Mouse (Mus musculus): ENCODE measurements at regions not wholly inside any gene's neighbourhood (a gene's known extent, or its start where the extent isn't known, plus 50 kb on each side); places are given as distances from the start of the nearest gene placed in this dataset.

DNA sequence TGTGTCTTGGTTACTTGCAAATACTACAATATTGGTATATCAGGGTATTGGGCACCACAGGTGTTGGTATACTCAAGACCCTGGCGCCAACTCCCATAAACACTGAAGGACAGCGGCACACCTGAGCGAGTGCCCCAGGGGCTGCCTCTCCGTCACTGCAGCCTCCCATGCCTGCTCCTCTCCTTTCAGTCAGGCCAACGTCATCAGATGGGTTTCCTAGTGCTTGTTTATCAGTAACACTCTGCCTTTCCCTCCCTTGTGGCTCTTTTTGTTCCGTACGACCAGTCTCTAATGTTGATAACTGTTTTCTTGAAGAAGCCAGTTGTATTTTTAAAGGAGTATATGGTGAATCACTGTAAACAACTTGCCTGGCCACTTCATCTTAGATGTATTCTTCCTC lies 129.4 kb downstream of the Pdgfra start:
- H3K4me2 ChIP-seq (replicated peaks): no peak overlapping the region
- H3K4me3 ChIP-seq (replicated peaks): no peak overlapping the region
- no peak overlapping the region for H3K27ac ChIP-seq
- no peak overlapping the region for H3K9ac ChIP-seq (replicated peaks)
- peaks cover 5% of the 10 kb centered on the region for H3K4me1 ChIP-seq (replicated peaks)
- 91% methylated on average over 7 of the region's 7 CpGs for WGBS
- H3K36me3 ChIP-seq: no peaks in the 10 kb centered on the region
- H3K27me3 ChIP-seq: no peaks in the 10 kb centered on the region
- no peaks in the 10 kb centered on the region for H3K9me3 ChIP-seq
- no peak for ATAC-seq

GRCm38 (mm10) chr5:75282617-75283016 lies 130.5 kb downstream of the Pdgfra start:
- H3K36me3 ChIP-seq: no peaks in the 10 kb centered on the region
- no peak overlapping the region for H3K4me3 ChIP-seq (replicated peaks)
- ATAC-seq: no peak
- no peak overlapping the region for H3K4me2 ChIP-seq (replicated peaks)
- no peak overlapping the region for H3K9ac ChIP-seq (replicated peaks)
- no peaks in the 10 kb centered on the region for H3K9me3 ChIP-seq
- WGBS: 77% methylated on average over 4 of the region's 4 CpGs
- H3K27me3 ChIP-seq: no peaks in the 10 kb centered on the region
- no peak overlapping the region for H3K27ac ChIP-seq
- peaks cover 5% of the 10 kb centered on the region for H3K4me1 ChIP-seq (replicated peaks)

GRCm38 (mm10) chr5:75283841-75284240 lies 131.7 kb downstream of the Pdgfra start:
- H3K36me3 ChIP-seq: no peaks in the 10 kb centered on the region
- no peak overlapping the region for H3K4me2 ChIP-seq (replicated peaks)
- H3K9ac ChIP-seq (replicated peaks): no peak overlapping the region
- H3K4me3 ChIP-seq (replicated peaks): no peak overlapping the region
- H3K4me1 ChIP-seq (replicated peaks): peaks cover 5% of the 10 kb centered on the region
- 83% methylated on average over 5 of the region's 5 CpGs for WGBS
- no peak overlapping the region for H3K27ac ChIP-seq
- no peaks in the 10 kb centered on the region for H3K9me3 ChIP-seq
- no peak for ATAC-seq
- no peaks in the 10 kb centered on the region for H3K27me3 ChIP-seq

- H3K4me3 ChIP-seq (replicated peaks): no peak overlapping the region
- 66% methylated on average over 10 of the region's 10 CpGs for WGBS
- H3K27ac ChIP-seq: no peak overlapping the region
- H3K9me3 ChIP-seq: no peaks in the 10 kb centered on the region
- peaks cover 5% of the 10 kb centered on the region for H3K4me1 ChIP-seq (replicated peaks)
- H3K27me3 ChIP-seq: no peaks in the 10 kb centered on the region
- no peak for ATAC-seq
- H3K4me2 ChIP-seq (replicated peaks): no peak overlapping the region
- H3K9ac ChIP-seq (replicated peaks): no peak overlapping the region
- no peaks in the 10 kb centered on the region for H3K36me3 ChIP-seq
These were observed 133.9 kb downstream of the Pdgfra start for GRCm38 (mm10) chr5:75285950-75286349.

DNA sequence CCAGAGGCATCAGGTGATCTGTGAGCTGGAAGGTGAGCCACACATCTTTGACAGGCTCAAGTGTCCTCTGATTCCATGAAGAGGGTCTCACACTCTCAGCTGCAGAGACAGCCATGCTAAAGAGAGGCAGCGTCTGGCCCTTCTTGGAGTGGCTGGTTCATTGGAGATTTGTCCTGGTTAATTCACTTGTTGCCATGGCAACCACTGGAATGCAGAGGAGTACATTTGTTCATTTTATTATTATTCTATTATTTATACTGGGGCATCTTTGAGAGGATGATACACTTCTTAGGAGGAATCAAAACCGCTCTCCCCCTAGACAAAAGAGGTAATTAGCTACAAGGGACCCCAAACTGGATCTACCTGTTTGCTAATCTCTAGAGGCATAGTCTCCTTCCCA lies 143.6 kb downstream of the Pdgfra start:
- Histone ChIP-seq H3K4me1 (replicated peaks) (peaks cover 5% of the 10 kb centered on the region), H3K4me2 (replicated peaks) (no peak overlapping the region), H3K9me3 (no peaks in the 10 kb centered on the region), H3K36me3 (no peaks in the 10 kb centered on the region), H3K27me3 (no peaks in the 10 kb centered on the region), H3K9ac (replicated peaks) (no peak overlapping the region), H3K4me3 (replicated peaks) (no peak overlapping the region), H3K27ac (no peak overlapping the region)
- WGBS: 45% methylated on average over 2 of the region's 2 CpGs
- ATAC-seq: no peak

DNA sequence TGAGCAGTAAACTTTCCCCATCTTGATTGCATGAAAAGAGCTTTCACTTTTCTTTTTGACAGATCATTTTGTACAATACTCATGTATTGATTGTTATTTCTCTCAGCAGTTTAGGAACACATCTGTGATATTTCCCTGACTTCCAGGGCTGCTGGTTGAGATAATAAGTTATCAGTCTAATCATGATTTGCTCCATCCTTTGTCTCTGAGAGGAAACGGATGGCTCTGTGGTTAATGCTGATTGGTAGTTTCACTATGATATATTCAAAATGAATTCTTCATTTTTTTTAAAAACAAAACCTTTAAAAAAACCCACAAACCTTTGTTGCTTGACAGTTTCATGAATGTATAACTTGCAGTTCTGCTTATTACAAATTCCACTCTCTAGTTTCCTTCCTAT lies 160.8 kb downstream of the Pdgfra start:
- Histone ChIP-seq H3K9me3 (no peaks in the 10 kb centered on the region), H3K27ac (no peak overlapping the region), H3K9ac (replicated peaks) (no peak overlapping the region), H3K27me3 (no peaks in the 10 kb centered on the region), H3K4me3 (replicated peaks) (no peak overlapping the region), H3K4me2 (replicated peaks) (no peak overlapping the region), H3K4me1 (replicated peaks) (no peaks in the 10 kb centered on the region), H3K36me3 (no peaks in the 10 kb centered on the region)
- 87% methylated on average over 1 of the region's 1 CpGs for WGBS
- no peak for ATAC-seq

DNA sequence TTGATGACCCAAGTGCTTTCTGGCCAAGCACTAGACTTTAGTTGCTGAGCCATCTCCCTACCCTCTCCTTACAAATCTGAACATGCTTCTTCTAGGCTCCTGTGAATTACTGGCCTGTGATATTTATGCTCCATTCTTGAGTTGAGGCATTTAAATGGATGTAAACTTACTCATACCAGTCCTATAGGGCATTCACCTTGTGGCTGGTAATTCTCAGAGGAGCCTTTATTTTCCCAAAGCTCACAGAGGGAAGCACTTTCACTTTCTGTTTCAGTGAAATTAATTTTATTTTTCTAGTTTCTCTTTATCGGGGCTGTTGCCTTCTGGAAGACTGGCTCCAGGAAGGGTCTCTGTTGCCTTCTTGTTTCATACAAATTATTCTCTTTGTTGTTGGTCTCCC lies 163.9 kb downstream of the Pdgfra start:
- Histone ChIP-seq H3K4me2 (replicated peaks) (no peak overlapping the region), H3K9ac (replicated peaks) (no peak overlapping the region), H3K27ac (no peak overlapping the region), H3K4me1 (replicated peaks) (no peaks in the 10 kb centered on the region), H3K27me3 (no peaks in the 10 kb centered on the region), H3K4me3 (replicated peaks) (no peak overlapping the region), H3K36me3 (no peaks in the 10 kb centered on the region), H3K9me3 (no peaks in the 10 kb centered on the region)
- WGBS: 91% methylated on average over 1 of the region's 1 CpGs
- ATAC-seq: no peak

GRCm38 (mm10) chr5:75320536-75320935 lies 168.4 kb downstream of the Pdgfra start:
- H3K36me3 ChIP-seq: no peaks in the 10 kb centered on the region
- H3K4me3 ChIP-seq (replicated peaks): no peak overlapping the region
- no peak for ATAC-seq
- H3K4me1 ChIP-seq (replicated peaks): no peaks in the 10 kb centered on the region
- no peaks in the 10 kb centered on the region for H3K27me3 ChIP-seq
- no peak overlapping the region for H3K27ac ChIP-seq
- H3K9ac ChIP-seq (replicated peaks): no peak overlapping the region
- H3K9me3 ChIP-seq: no peaks in the 10 kb centered on the region
- WGBS: 86% methylated on average over 2 of the region's 2 CpGs
- H3K4me2 ChIP-seq (replicated peaks): no peak overlapping the region

- Histone ChIP-seq H3K9ac (replicated peaks) (no peak overlapping the region), H3K27ac (no peak overlapping the region), H3K4me1 (replicated peaks) (peaks cover 9% of the 10 kb centered on the region; the same call in 1 of the 2 replicates), H3K4me3 (replicated peaks) (no peak overlapping the region), H3K27me3 (peaks cover 3% of the 10 kb centered on the region; the same call in 1 of the 2 replicates), H3K4me2 (replicated peaks) (no peak overlapping the region), H3K36me3 (no peaks in the 10 kb centered on the region), H3K9me3 (no peaks in the 10 kb centered on the region)
- no peak for ATAC-seq
- WGBS: 94% methylated on average over 3 of the region's 3 CpGs
These were observed 182.0 kb downstream of the Pdgfra start for GRCm38 (mm10) chr5:75334050-75334449.

GRCm38 (mm10) chr5:75336454-75336853 lies 184.4 kb downstream of the Pdgfra start:
- no peak for ATAC-seq
- Histone ChIP-seq H3K9me3 (no peaks in the 10 kb centered on the region), H3K27me3 (peaks cover 20% of the 10 kb centered on the region; the same call in 1 of the 2 replicates), H3K4me2 (replicated peaks) (no peak overlapping the region), H3K27ac (no peak overlapping the region), H3K4me1 (replicated peaks) (peaks cover 9% of the 10 kb centered on the region; the same call in 1 of the 2 replicates), H3K36me3 (no peaks in the 10 kb centered on the region), H3K4me3 (replicated peaks) (no peak overlapping the region), H3K9ac (replicated peaks) (no peak overlapping the region)
- 67% methylated on average over 11 of the region's 11 CpGs for WGBS

GRCm38 (mm10) chr5:75338439-75338838 lies 186.3 kb downstream of the Pdgfra start:
- H3K27me3 ChIP-seq: peaks cover 33% of the 10 kb centered on the region
- no peaks in the 10 kb centered on the region for H3K9me3 ChIP-seq
- no peak overlapping the region for H3K4me3 ChIP-seq (replicated peaks)
- WGBS: 87% methylated on average over 11 of the region's 11 CpGs
- peaks cover 9% of the 10 kb centered on the region; the same call in 1 of the 2 replicates for H3K4me1 ChIP-seq (replicated peaks)
- H3K27ac ChIP-seq: no peak overlapping the region
- no peaks in the 10 kb centered on the region for H3K36me3 ChIP-seq
- no peak overlapping the region for H3K9ac ChIP-seq (replicated peaks)
- ATAC-seq: no peak
- no peak overlapping the region for H3K4me2 ChIP-seq (replicated peaks)

DNA sequence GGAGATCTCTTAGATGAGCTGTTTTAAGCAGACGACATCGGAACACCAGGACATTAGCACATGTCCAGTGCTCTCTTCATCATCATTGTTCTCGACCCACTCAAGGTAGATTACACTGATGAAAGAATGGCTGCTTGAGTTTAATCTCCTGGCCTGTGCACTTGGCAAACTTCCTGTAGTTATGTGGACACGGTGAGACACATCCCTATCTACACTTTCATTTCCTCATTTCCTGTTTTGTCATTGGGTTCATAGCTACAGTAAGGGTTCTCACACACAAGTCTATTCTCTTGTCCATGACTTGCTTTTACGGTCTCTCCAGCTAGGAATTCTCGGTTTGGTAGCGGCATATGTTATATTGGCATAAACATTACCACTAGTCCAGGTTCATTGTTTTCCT lies 190.5 kb downstream of the Pdgfra start:
- Histone ChIP-seq H3K4me3 (replicated peaks) (no peak overlapping the region), H3K27ac (no peak overlapping the region), H3K4me1 (replicated peaks) (peaks cover 12% of the 10 kb centered on the region), H3K36me3 (no peaks in the 10 kb centered on the region), H3K4me2 (replicated peaks) (no peak overlapping the region), H3K9me3 (no peaks in the 10 kb centered on the region), H3K27me3 (peaks cover 52% of the 10 kb centered on the region), H3K9ac (replicated peaks) (no peak overlapping the region)
- 94% methylated on average over 7 of the region's 7 CpGs for WGBS
- no peak for ATAC-seq
